Mouse (Mus musculus) adrenal gland, postnatal 25 days (tissue): ENCODE data around the gene Grm8. TPM values are rescaled to one million over a fixed set of nuclear protein-coding genes. Genes with fewer than 3 reads are reported as not detected.
"Not testable (repeated sequence)": the region's sequence is repeated elsewhere in the genome, so short reads cannot be mapped to it uniquely, and the experiment has no call there.

ENCODE experiments used
- DNase-seq: peaks from one replicate; pipeline ENCODE4 v3.0.0; 2021; ENCODE audit warnings: mixed read lengths
- total RNA-seq: library from RNA; stranded (reverse); gene quantifications from 2 replicates; pipeline ENCODE4 v1.2.3, GENCODE M21; 2021

Gene Grm8
- total RNA-seq, 1 experiment from 2014 or later: 1.2 TPM

- DNase-seq: no peak
These were observed 285.3 kb downstream of the Grm8 start for GRCm38 (mm10) chr6:27849644-27850043.

GRCm38 (mm10) chr6:27836159-27836558, 298.8 kb downstream of the Grm8 start:
- DNase-seq: no peak

- not testable (repeated sequence) for DNase-seq
These were observed 315.2 kb downstream of the Grm8 start for GRCm38 (mm10) chr6:27819735-27820134.

- no peak for DNase-seq
These were observed 322.2 kb downstream of the Grm8 start for GRCm38 (mm10) chr6:27812789-27813188.

GRCm38 (mm10) chr6:27809996-27810395, 325.0 kb downstream of the Grm8 start:
- no peak for DNase-seq

GRCm38 (mm10) chr6:27806741-27807140, 328.2 kb downstream of the Grm8 start:
- no peak for DNase-seq

GRCm38 (mm10) chr6:27800881-27801572, 334.0 kb downstream of the Grm8 start:
- DNase-seq: no peak

- no peak for DNase-seq
These were observed 336.2 kb downstream of the Grm8 start for GRCm38 (mm10) chr6:27798735-27799134.

- no peak for DNase-seq
These were observed 345.4 kb downstream of the Grm8 start for GRCm38 (mm10) chr6:27789566-27789965.

GRCm38 (mm10) chr6:27789151-27789550, 345.8 kb downstream of the Grm8 start:
- no peak for DNase-seq

GRCm38 (mm10) chr6:27782251-27782650, 352.7 kb downstream of the Grm8 start:
- DNase-seq: no peak

GRCm38 (mm10) chr6:27781371-27781770, 353.6 kb downstream of the Grm8 start:
- DNase-seq: no peak

GRCm38 (mm10) chr6:27775646-27776271, 359.2 kb downstream of the Grm8 start:
- DNase-seq: no peak

GRCm38 (mm10) chr6:27762061-27762460, 372.9 kb downstream of the Grm8 start:
- DNase-seq: no peak

- DNase-seq: no peak
These were observed 381.6 kb downstream of the Grm8 start for GRCm38 (mm10) chr6:27753290-27753829.

- DNase-seq: no peak
These were observed 388.5 kb downstream of the Grm8 start for GRCm38 (mm10) chr6:27746493-27746892.

GRCm38 (mm10) chr6:27745693-27746451, 389.1 kb downstream of the Grm8 start:
- DNase-seq: no peak

GRCm38 (mm10) chr6:27689382-27689781, 445.6 kb downstream of the Grm8 start:
- no peak for DNase-seq

- DNase-seq: no peak
These were observed 473.1 kb downstream of the Grm8 start for GRCm38 (mm10) chr6:27661747-27662435.

GRCm38 (mm10) chr6:27657520-27657919, 477.5 kb downstream of the Grm8 start:
- DNase-seq: peak; percentile 12

- no peak for DNase-seq
These were observed 488.5 kb downstream of the Grm8 start for GRCm38 (mm10) chr6:27646503-27646902.

GRCm38 (mm10) chr6:27645054-27645453, 489.9 kb downstream of the Grm8 start:
- DNase-seq: no peak
